Mouse (Mus musculus): ENCODE data around the gene Keap1. TPM values are rescaled to one million over a fixed set of nuclear protein-coding genes. Genes with fewer than 3 reads are reported as not detected.
"Not testable (repeated sequence)": the region's sequence is repeated elsewhere in the genome, so short reads cannot be mapped to it uniquely, and the experiment has no call there.

Gene Keap1
- polyA plus RNA-seq, 1 experiment from 2014 or later: 59.7 TPM

DNA sequence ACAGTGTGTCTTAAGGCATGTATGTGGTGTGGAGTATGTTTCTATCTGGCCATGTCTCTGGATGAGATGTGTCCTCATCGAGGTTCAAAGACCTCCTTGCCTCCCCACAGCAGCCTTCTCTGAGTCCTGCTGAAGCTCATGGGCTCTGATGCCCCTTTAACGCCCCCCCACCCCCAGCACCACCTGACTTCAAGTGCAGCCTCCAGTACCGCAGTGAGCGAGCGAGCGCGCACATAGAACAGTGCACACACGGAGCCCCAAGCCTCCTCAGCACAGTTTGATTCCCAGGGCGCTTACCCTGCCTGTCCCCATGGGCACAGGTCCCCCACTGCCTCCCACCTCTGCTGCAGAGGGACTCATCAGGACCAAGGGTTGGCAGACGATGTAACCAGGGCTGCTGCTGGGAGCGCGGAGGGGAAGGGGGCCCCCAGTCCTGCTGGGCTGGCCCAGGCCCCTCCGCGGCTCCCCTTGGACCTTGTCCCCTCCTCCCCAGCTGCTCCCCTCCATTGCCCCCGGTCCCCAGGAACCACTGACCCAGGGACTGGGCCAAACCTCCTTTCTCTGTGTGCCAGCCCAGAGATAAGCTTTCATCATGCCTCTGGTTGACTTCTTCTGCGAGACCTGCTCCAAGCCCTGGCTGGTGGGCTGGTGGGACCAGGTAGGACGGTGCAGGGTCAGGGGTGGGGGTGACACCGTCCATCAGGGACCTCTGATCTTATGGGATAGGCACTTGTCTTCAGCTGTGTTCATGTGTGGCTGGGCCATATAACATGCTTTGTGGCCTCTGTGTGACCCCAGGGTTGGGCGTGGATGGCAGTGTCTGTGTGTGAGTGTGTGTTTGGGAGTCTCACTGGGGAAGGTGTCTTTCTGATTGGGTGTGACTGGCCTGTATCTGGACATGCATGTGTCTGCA lies 42.4 kb downstream of the Keap1 start:
- H3K4me3 ChIP-seq (ENCODE audit: low read length): peak overlapping the region; percentile 33
- peak overlapping the region; percentile 55 for H3K4me2 ChIP-seq (ENCODE audit: low read depth, low read length)
- 23% methylated on average over 18 of the region's 19 CpGs for WGBS
- no peaks in the 10 kb centered on the region for H3K9me3 ChIP-seq (ENCODE audit: control insufficient read depth, low read length)
- H3K4me1 ChIP-seq (ENCODE audit: control insufficient read depth, insufficient read depth, low read length): peaks cover 17% of the 10 kb centered on the region
- no peak overlapping the region; the same call in 1 of the 2 replicates for H3K27ac ChIP-seq (ENCODE audit: low read length)
- peak overlapping the region; percentile 59 for H3K9ac ChIP-seq (ENCODE audit: low read depth, low read length)
- no peaks in the 10 kb centered on the region for H3K27me3 ChIP-seq (replicated peaks; ENCODE audit: control insufficient read depth, insufficient read depth, low read length)
- no peaks in the 10 kb centered on the region for H3K36me3 ChIP-seq (ENCODE audit: control insufficient read depth, insufficient read depth, low read length)
- peak; percentile 70 for ATAC-seq

DNA sequence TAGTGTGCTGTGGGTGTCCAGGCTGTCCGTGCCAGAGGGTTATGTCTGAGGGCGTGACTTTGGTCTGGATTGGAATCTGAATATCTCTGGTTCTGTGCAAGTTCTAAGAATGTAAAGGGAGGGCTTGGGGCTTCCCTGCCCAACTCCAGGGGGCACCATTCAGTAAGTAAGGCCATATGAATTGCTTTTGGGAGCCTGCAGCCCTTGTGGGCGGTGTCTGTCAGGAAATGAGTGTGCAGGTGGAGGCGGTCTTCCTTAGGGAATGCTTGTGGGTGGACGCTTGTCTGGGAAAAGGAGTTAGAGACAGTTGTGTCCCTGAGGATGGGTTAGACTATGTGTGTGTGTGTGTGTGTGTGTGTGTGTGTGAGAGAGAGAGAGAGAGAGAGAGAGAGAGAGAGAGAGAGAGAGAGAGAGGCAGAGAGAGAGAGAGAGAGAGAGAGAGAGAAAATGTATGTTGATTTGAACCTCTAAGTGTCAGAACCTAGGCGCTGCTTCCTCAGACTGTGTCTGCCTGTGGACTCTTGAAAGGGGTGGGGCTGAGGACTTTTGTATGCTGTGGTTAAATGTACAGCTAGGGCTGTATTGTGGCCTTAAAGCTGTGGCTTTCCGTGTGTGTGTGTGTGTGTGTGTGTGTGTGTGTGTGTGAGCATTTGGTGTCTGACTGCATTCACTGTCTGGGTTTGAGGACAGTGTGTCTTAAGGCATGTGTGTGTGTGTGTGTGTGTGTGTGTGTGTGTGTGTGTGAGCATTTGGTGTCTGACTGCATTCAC lies 43.2 kb downstream of the Keap1 start:
- not testable (repeated sequence) for H3K4me2 ChIP-seq (ENCODE audit: low read depth, low read length); H3K9ac ChIP-seq (ENCODE audit: low read depth, low read length); H3K4me3 ChIP-seq (ENCODE audit: low read length); H3K9me3 ChIP-seq (ENCODE audit: control insufficient read depth, low read length); H3K27me3 ChIP-seq (replicated peaks; ENCODE audit: control insufficient read depth, insufficient read depth, low read length); H3K36me3 ChIP-seq (ENCODE audit: control insufficient read depth, insufficient read depth, low read length)
- WGBS: 51% methylated on average over 7 of the region's 7 CpGs
- peak overlapping the region; percentile 21; the same call in 1 of the 2 replicates for H3K27ac ChIP-seq (ENCODE audit: low read length)
- ATAC-seq: peak; percentile 78
- H3K4me1 ChIP-seq (ENCODE audit: control insufficient read depth, insufficient read depth, low read length): peaks cover 17% of the 10 kb centered on the region

DNA sequence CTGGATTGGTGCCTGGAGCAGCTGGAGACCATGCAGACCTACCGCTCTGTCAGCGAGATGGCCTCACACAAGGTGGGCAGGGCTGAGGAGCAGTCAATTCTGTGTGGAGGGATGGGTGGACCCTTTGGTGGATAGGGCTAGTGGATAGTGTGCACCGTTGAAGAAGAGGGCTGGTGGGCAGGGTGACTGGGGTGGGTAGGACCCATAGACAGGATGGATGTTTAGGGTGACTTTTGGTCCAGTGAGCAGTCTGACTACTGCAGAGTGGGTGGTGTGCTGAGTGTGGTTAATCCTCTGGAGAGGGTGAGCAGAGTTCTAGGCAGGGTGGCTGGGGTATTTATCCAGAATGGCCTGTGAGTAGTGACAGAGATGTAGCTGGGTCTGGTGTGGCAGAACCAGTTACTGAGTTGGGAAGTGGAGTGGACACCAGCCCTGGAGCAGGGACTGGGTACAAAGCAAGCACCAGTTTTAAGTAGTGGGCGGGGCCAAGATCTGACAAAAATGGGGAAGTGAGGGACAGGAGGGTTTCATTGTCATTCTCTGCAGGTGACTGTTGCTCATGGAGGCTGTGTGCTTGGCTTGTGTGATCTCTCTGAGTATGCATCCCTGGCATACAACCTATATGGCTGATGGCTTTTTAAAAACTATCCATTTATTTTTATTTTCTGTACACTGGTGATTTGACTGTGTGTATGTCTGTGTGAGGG lies 44.2 kb downstream of the Keap1 start:
- H3K9me3 ChIP-seq (ENCODE audit: control insufficient read depth, low read length): no peaks in the 10 kb centered on the region
- ATAC-seq: no peak
- H3K36me3 ChIP-seq (ENCODE audit: control insufficient read depth, insufficient read depth, low read length): no peaks in the 10 kb centered on the region
- no peaks in the 10 kb centered on the region for H3K27me3 ChIP-seq (replicated peaks; ENCODE audit: control insufficient read depth, insufficient read depth, low read length)
- H3K27ac ChIP-seq (ENCODE audit: low read length): no peak overlapping the region
- no peak overlapping the region for H3K4me3 ChIP-seq (ENCODE audit: low read length)
- H3K4me2 ChIP-seq (ENCODE audit: low read depth, low read length): no peak overlapping the region
- H3K4me1 ChIP-seq (ENCODE audit: control insufficient read depth, insufficient read depth, low read length): peaks cover 17% of the 10 kb centered on the region
- no peak overlapping the region for H3K9ac ChIP-seq (ENCODE audit: low read depth, low read length)
- 80% methylated on average over 4 of the region's 4 CpGs for WGBS

DNA sequence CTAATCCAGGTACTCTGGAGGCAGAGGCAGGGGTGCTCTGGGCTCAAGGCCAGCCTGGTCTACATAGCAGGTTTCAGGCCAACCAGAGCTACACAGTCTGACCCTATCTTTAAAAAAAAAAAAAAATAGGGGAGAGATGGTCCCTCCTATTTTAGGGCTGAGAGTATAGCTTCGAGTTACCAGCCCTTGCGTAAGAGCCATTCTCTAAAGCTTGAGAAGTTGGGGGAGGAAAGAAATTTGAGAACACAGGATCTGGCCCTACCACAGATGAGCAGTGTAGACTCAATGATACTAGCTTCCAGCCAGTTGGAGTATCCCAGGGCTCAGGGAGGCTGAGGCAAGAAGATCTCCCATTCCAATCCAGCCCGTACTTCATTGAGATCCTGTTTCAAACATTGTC lies 45.4 kb downstream of the Keap1 start:
- H3K36me3 ChIP-seq (ENCODE audit: control insufficient read depth, insufficient read depth, low read length): no peaks in the 10 kb centered on the region
- no peaks in the 10 kb centered on the region for H3K9me3 ChIP-seq (ENCODE audit: control insufficient read depth, low read length)
- H3K4me3 ChIP-seq (ENCODE audit: low read length): no peak overlapping the region
- H3K9ac ChIP-seq (ENCODE audit: low read depth, low read length): no peak overlapping the region
- H3K27me3 ChIP-seq (replicated peaks; ENCODE audit: control insufficient read depth, insufficient read depth, low read length): no peaks in the 10 kb centered on the region
- H3K4me1 ChIP-seq (ENCODE audit: control insufficient read depth, insufficient read depth, low read length): peaks cover 17% of the 10 kb centered on the region
- ATAC-seq: no peak
- H3K27ac ChIP-seq (ENCODE audit: low read length): no peak overlapping the region
- 80% methylated on average over 3 of the region's 3 CpGs for WGBS
- no peak overlapping the region for H3K4me2 ChIP-seq (ENCODE audit: low read depth, low read length)

DNA sequence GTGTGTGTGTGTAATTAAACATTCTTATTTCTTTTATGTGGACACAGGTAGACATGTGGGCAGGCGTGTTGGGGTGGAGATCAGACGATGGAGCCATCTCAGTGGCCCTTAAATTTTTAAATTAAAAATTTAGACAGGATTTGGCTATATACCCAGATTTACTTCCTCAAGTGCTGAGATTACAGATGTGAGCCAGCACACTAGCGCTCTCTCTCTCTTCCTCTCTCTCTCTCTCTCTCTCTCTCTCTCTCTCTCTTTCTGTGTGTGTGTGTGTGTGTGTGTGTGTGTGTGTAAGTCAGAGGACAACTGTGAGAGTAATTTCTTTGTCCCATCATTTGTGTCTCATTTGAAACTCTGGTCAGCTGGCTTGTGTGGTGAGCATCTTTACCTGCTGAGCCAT lies 48.5 kb downstream of the Keap1 start:
- peaks cover 3% of the 10 kb centered on the region; the same call in 1 of the 2 replicates for H3K4me1 ChIP-seq (ENCODE audit: control insufficient read depth, insufficient read depth, low read length)
- no peak overlapping the region for H3K4me2 ChIP-seq (ENCODE audit: low read depth, low read length)
- no peaks in the 10 kb centered on the region for H3K36me3 ChIP-seq (ENCODE audit: control insufficient read depth, insufficient read depth, low read length)
- H3K27me3 ChIP-seq (replicated peaks; ENCODE audit: control insufficient read depth, insufficient read depth, low read length): no peaks in the 10 kb centered on the region
- no peak overlapping the region for H3K4me3 ChIP-seq (ENCODE audit: low read length)
- no peak overlapping the region for H3K9ac ChIP-seq (ENCODE audit: low read depth, low read length)
- H3K27ac ChIP-seq (ENCODE audit: low read length): no peak overlapping the region
- H3K9me3 ChIP-seq (ENCODE audit: control insufficient read depth, low read length): no peaks in the 10 kb centered on the region
- WGBS: 63% methylated on average over 3 of the region's 3 CpGs
- ATAC-seq: no peak

DNA sequence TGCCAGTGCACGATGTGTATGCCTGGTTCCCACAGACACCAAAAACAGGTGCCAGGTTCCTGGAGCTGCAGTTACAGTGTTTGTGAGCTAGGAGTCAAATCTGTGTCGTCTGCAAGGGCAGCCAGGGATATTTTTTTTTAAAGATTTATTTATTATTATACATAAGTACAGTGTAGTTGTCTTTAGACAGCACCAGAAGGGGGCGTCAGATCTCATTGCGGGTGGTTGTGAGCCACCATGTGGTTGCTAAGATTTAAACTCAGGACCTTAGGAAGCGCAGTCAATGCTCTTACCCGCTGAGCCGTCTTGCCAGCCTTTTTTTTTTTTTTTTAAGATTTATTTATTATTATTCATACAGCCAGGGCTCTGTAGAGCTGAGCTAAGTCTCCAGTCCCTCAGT lies 49.3 kb downstream of the Keap1 start:
- Histone ChIP-seq H3K27ac (ENCODE audit: low read length) (no peak overlapping the region), H3K9ac (ENCODE audit: low read depth, low read length) (no peak overlapping the region), H3K4me1 (ENCODE audit: control insufficient read depth, insufficient read depth, low read length) (0 out of 2 replicates have a peak, but pooled peaks cover under 1% of the 10 kb centered on the region), H3K36me3 (ENCODE audit: control insufficient read depth, insufficient read depth, low read length) (no peaks in the 10 kb centered on the region), H3K4me2 (ENCODE audit: low read depth, low read length) (no peak overlapping the region), H3K27me3 (replicated peaks; ENCODE audit: control insufficient read depth, insufficient read depth, low read length) (no peaks in the 10 kb centered on the region), H3K4me3 (ENCODE audit: low read length) (no peak overlapping the region), H3K9me3 (ENCODE audit: control insufficient read depth, low read length) (no peaks in the 10 kb centered on the region)
- ATAC-seq: no peak
- WGBS: 43% methylated on average over 7 of the region's 7 CpGs

DNA sequence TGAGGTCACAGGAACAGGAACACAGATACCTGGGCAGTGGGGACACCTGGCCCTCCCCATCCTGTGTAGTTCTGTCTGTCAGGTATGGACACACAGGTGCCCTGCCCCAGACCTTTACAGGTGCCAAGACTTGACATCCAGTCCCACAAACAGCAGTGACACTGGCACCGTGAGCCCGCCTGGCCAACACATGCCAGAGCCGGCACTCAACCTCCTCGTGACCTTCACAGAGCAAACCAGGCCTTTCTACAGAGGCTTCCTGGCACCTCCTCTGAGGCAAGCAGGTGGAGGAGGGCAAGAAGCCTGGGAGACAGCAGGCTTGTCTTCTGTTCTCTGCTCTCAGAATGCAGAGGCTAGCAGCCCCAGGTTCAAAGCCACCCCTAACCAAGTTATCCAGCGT lies 53.7 kb downstream of the Keap1 start:
- H3K9ac ChIP-seq (ENCODE audit: low read depth, low read length): no peak overlapping the region
- 91% methylated on average over 5 of the region's 5 CpGs for WGBS
- no peaks in the 10 kb centered on the region; the same call in 1 of the 2 replicates for H3K27me3 ChIP-seq (replicated peaks; ENCODE audit: control insufficient read depth, insufficient read depth, low read length)
- no peak overlapping the region for H3K4me2 ChIP-seq (ENCODE audit: low read depth, low read length)
- H3K4me1 ChIP-seq (ENCODE audit: control insufficient read depth, insufficient read depth, low read length): peaks cover 24% of the 10 kb centered on the region
- no peaks in the 10 kb centered on the region for H3K36me3 ChIP-seq (ENCODE audit: control insufficient read depth, insufficient read depth, low read length)
- H3K27ac ChIP-seq (ENCODE audit: low read length): no peak overlapping the region
- H3K9me3 ChIP-seq (ENCODE audit: control insufficient read depth, low read length): no peaks in the 10 kb centered on the region
- no peak overlapping the region for H3K4me3 ChIP-seq (ENCODE audit: low read length)
- no peak for ATAC-seq

DNA sequence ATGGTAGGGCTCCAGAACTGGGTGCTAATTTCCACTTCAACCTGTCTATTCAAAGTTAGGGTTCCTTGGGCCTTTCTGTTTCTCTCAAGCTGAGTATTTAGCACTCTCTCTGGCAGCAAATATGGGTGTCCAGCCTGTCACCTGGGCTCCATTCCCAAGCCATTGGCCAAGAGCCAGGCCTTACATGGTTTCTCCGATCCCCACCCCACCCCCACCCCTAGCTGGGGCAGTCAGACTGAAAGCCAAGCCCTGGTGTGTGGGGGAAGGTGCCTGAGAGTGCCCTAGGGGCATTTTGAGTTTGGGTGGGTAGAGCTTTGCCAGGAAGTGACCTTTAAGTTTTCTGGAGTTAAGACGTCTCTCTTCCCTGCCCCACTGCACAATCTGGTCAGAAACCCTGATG lies 54.4 kb downstream of the Keap1 start:
- no peaks in the 10 kb centered on the region; the same call in 1 of the 2 replicates for H3K27me3 ChIP-seq (replicated peaks; ENCODE audit: control insufficient read depth, insufficient read depth, low read length)
- H3K4me1 ChIP-seq (ENCODE audit: control insufficient read depth, insufficient read depth, low read length): peaks cover 24% of the 10 kb centered on the region
- no peaks in the 10 kb centered on the region for H3K36me3 ChIP-seq (ENCODE audit: control insufficient read depth, insufficient read depth, low read length)
- H3K27ac ChIP-seq (ENCODE audit: low read length): no peak overlapping the region
- H3K4me3 ChIP-seq (ENCODE audit: low read length): no peak overlapping the region
- no peaks in the 10 kb centered on the region for H3K9me3 ChIP-seq (ENCODE audit: control insufficient read depth, low read length)
- H3K9ac ChIP-seq (ENCODE audit: low read depth, low read length): 0 out of 2 replicates have a peak overlapping the region, but pooled peaks have one; percentile 64
- H3K4me2 ChIP-seq (ENCODE audit: low read depth, low read length): no peak overlapping the region
- ATAC-seq: no peak
- WGBS: 38% methylated on average over 2 of the region's 2 CpGs

DNA sequence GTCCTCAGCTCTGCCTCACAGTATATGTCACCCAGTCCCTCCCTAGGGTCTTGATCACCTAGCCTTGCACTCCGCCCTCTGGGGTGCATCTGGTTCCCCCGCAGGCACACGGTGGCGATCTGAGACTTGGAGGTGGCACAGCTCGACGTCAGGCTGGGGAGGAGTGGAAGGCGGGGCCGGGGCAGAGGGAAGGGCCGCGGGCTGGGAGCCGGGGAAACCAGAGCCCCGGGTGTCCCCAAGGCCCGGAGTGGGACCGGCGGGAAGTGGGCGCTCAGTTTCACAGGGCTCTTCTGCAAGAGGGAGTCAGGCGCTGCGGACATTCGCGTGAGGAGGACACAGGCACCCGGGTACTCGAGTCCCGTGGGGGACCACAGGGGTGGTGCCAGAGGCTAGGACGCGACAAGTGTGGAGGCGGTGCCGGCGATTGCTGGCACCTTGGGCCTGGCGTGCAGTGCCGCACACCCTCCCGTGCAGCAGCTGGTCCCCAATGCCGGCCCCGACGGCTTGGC lies 55.2 kb downstream of the Keap1 start:
- Histone ChIP-seq H3K27me3 (replicated peaks; ENCODE audit: control insufficient read depth, insufficient read depth, low read length) (no peaks in the 10 kb centered on the region; the same call in 1 of the 2 replicates), H3K4me2 (ENCODE audit: low read depth, low read length) (peak overlapping the region; percentile 62), H3K9me3 (ENCODE audit: control insufficient read depth, low read length) (no peaks in the 10 kb centered on the region), H3K9ac (ENCODE audit: low read depth, low read length) (peak overlapping the region; percentile 64), H3K36me3 (ENCODE audit: control insufficient read depth, insufficient read depth, low read length) (no peaks in the 10 kb centered on the region), H3K4me1 (ENCODE audit: control insufficient read depth, insufficient read depth, low read length) (peaks cover 24% of the 10 kb centered on the region), H3K4me3 (ENCODE audit: low read length) (peak overlapping the region; percentile 49), H3K27ac (ENCODE audit: low read length) (no peak overlapping the region)
- 9% methylated on average over 34 of the region's 34 CpGs for WGBS
- peak; percentile 74 for ATAC-seq
